Mouse (Mus musculus) heart, postnatal 0 days (tissue): ENCODE results near the gene P4ha3. TPM values are rescaled to one million over a fixed set of nuclear protein-coding genes. Genes with fewer than 3 reads are reported as not detected.

ENCODE experiments used
- ATAC-seq: fragments of 200-750 bp; cut with Nextera tagmentation; 2 replicates; pipeline ENCODE4 v1.8.0; 2017; ENCODE audit warnings: low read depth, moderate number of reproducible peaks, moderate library complexity; ENCODE audit not compliant: insufficient read depth
- DNase-seq: peaks from one replicate; pipeline ENCODE4 v3.0.0-alpha.2; 2016; ENCODE audit warnings: low spot score
- H3K27ac ChIP-seq: fragments of 300-500 bp; sonication (generic); 2 replicates; pipeline ENCODE4 v1.5.1; 2014; ENCODE audit warnings: low read depth, mild to moderate bottlenecking
- H3K27me3 ChIP-seq: fragments of 300-500 bp; sonication (generic); 2 replicates; pipeline ENCODE4 v1.6.1; 2014; ENCODE audit warnings: low read length, mixed read lengths; ENCODE audit not compliant: control insufficient read depth, insufficient read depth
- H3K36me3 ChIP-seq: fragments of 300-500 bp; sonication (generic); replicated peaks from 2 replicates; pipeline ENCODE4 v1.6.1; 2014; ENCODE audit warnings: low read length, mixed read lengths; ENCODE audit not compliant: control insufficient read depth, insufficient read depth
- H3K4me1 ChIP-seq: fragments of 300-500 bp; sonication (generic); 2 replicates; pipeline ENCODE4 v1.6.1; 2014; ENCODE audit warnings: antibody characterized with exemption; ENCODE audit not compliant: control insufficient read depth, insufficient read depth
- H3K4me2 ChIP-seq: fragments of 300-500 bp; sonication (generic); 2 replicates; pipeline ENCODE4 v1.6.1; 2014; ENCODE audit warnings: low read depth, mild to moderate bottlenecking, low read length, moderate library complexity
- H3K4me3 ChIP-seq: fragments of 300-500 bp; sonication (generic); 2 replicates; pipeline ENCODE4 v1.5.1; 2014; ENCODE audit warnings: low read depth, low read length
- H3K9ac ChIP-seq: fragments of 300-500 bp; sonication (generic); replicated peaks from 2 replicates; pipeline ENCODE4 v1.6.1; 2014; ENCODE audit warnings: low read depth, low read length, mixed read lengths
- H3K9me3 ChIP-seq: fragments of 300-500 bp; sonication (generic); replicated peaks from 2 replicates; pipeline ENCODE4 v1.6.1; 2016; ENCODE audit warnings: low read length; ENCODE audit not compliant: control insufficient read depth
- CTCF ChIP-seq: IDR thresholded peaks from 2 replicates; pipeline ENCODE4 v1.5.1; 2016; ENCODE audit warnings: antibody characterized with exemption, control low read depth, low read depth
- EP300 ChIP-seq: IDR thresholded peaks from 2 replicates; pipeline ENCODE4 v1.6.1; 2016; ENCODE audit warnings: antibody characterized with exemption, low read depth
- WGBS: fragments of 180-500 bp; shearing (Covaris S2); extraction: QIAGEN DNeasy Blood & Tissue Kit; methylation state at CpG from one replicate; pipeline ENCODE4 v1.1.7; 2014; 5-methylcytosine and 5-hydroxymethylcytosine counted together
- polyA plus RNA-seq: library from polyadenylated mRNA; unstranded; fragments of >200 nt; fragmentation: Nextera tagmentation; extraction: Ambion mirVana; gene quantifications from 2 replicates; pipeline ENCODE4 v1.2.1, GENCODE M21; 2015
- total RNA-seq: library from RNA; depleted of rRNA; stranded (reverse); fragments of >200 nt; gene quantifications from 2 replicates; pipeline ENCODE4 v1.2.3, GENCODE M21; 2014; ENCODE audit warnings: low replicate concordance; rRNA removed

The P4ha3 gene
- total and polyA plus RNA-seq, 2 experiments from 2014 or later, result 1.8 to 5.5 TPM

DNA sequence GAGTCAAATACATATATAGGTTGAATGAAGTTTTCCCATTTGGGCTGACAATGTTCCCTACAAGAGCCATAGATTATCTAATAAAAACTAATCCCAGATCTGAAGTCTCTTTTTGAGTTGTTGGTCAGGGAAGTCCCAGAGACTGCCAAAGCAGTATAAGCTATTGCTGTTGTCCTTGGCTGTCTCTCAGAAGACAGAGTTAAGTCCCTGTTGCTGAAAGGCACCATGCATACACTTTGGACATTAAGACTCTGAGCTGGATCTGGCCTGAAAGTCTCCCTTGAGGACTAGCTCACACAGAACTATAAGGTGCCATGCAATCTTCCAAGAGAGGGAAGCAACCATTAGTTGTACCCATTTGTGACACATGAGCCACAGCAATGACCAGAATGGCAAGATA, 72.5 kb downstream of the P4ha3 start:
- H3K9me3 ChIP-seq, result no peaks in the 10 kb centered on the region
- no peak overlapping the region for H3K9ac ChIP-seq
- DNase-seq (no peak), ATAC-seq (no peak)
- H3K27ac ChIP-seq, result no peak overlapping the region
- peaks cover 23% of the 10 kb centered on the region for H3K4me1 ChIP-seq
- TF ChIP-seq EP300, result no peak
- TF ChIP-seq CTCF, result no peak
- no peaks in the 10 kb centered on the region for H3K27me3 ChIP-seq
- H3K4me2 ChIP-seq, result no peak overlapping the region
- no peak overlapping the region for H3K4me3 ChIP-seq
- peaks cover 4% of the 10 kb centered on the region; the same call in 1 of the 2 replicates for H3K36me3 ChIP-seq

DNA sequence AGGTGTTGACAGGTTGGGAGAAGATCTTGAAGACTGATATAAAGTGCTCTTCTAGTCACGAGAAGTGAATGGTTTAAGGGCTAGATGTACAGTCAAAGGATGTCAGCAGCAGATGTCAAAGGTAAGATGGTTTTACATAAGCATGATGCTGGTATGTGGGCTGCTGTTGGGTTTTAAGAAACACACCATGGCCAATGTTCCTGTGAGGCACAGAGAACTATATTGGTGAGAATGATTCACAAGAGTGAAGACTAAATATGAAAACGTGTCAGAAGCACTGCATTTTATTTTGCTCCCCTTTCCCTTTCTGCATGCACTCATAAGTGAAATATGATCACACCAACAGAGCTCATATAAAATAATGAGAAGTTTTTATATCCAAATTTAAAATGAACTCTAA, 77.8 kb downstream of the P4ha3 start:
- H3K4me2 ChIP-seq, result no peak overlapping the region
- DNase-seq, result no peak
- H3K4me3 ChIP-seq, result no peak overlapping the region
- H3K4me1 ChIP-seq, result peaks cover 17% of the 10 kb centered on the region
- no peaks in the 10 kb centered on the region for H3K27me3 ChIP-seq
- H3K36me3 ChIP-seq, result 0 out of 2 replicates have a peak, but pooled peaks cover 3% of the 10 kb centered on the region
- WGBS, result 74% methylated on average over 2 of the region's 2 CpGs
- no peak overlapping the region for H3K9ac ChIP-seq
- TF ChIP-seq EP300 (no peak), CTCF (no peak)
- no peaks in the 10 kb centered on the region for H3K9me3 ChIP-seq
- no peak for ATAC-seq
- H3K27ac ChIP-seq, result no peak overlapping the region

DNA sequence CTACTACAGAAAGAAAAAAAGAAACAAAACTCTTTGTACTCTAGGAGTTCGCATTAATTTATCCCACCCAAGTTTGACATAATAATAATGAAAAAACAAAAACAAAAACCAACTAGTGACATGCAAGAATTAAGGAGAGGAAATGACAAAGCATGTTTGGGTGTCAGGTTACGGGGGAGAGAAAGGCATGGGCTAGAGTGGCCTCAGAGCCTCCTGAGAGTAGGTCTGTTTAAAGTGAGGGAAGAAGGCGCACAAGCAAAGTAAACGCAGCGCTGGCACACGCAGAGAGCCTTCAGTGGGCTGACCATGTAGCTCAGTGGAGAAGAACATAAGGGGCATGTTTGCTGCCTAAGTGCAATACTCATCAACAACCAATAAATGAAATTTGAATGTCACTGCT, 79.6 kb downstream of the P4ha3 start:
- H3K4me1 ChIP-seq, result peaks cover 22% of the 10 kb centered on the region
- ATAC-seq, result peak; percentile 33; the same call in 1 of the 2 replicates
- no peaks in the 10 kb centered on the region for H3K27me3 ChIP-seq
- DNase-seq, result no peak
- TF ChIP-seq EP300, result no peak
- no peak for TF ChIP-seq CTCF
- 0 out of 2 replicates have a peak, but pooled peaks cover 3% of the 10 kb centered on the region for H3K36me3 ChIP-seq
- H3K27ac ChIP-seq, result peak overlapping the region; percentile 12; the same call in 1 of the 2 replicates
- 44% methylated on average over 6 of the region's 6 CpGs for WGBS
- no peak overlapping the region for H3K4me3 ChIP-seq
- H3K9me3 ChIP-seq, result no peaks in the 10 kb centered on the region
- H3K9ac ChIP-seq, result no peak overlapping the region
- H3K4me2 ChIP-seq, result no peak overlapping the region

Other genes starting within 250 kb of the P4ha3 start
- gene Pold3, start 164.0 kb upstream of the P4ha3 start, total RNA-seq, result 6.6 and 21.0 TPM in 2 replicates
- gene Pold3, start 164.0 kb upstream of the P4ha3 start, polyA plus RNA-seq, result 14.6 and 15.2 TPM in 2 replicates
- gene Lipt2, start 126.2 kb upstream of the P4ha3 start, total RNA-seq, result 13.3 and 28.7 TPM in 2 replicates
- 10.4 and 10.7 TPM in 2 replicates for gene Lipt2, start 126.2 kb upstream of the P4ha3 start, polyA plus RNA-seq
- 0.99 and 33.0 TPM in 2 replicates for gene Kcne3, start 109.0 kb upstream of the P4ha3 start, total RNA-seq
- gene Kcne3, start 109.0 kb upstream of the P4ha3 start, polyA plus RNA-seq, result 3.3 and 4.2 TPM in 2 replicates
- gene Pgm2l1, start 58.1 kb upstream of the P4ha3 start, total RNA-seq, result 2.6 and 3.5 TPM in 2 replicates
- gene Pgm2l1, start 58.1 kb upstream of the P4ha3 start, polyA plus RNA-seq, result 0.56 and 0.89 TPM in 2 replicates
- 6.3 and 29.8 TPM in 2 replicates for gene C2cd3, start 86.7 kb downstream of the P4ha3 start, total RNA-seq
- gene C2cd3, start 86.7 kb downstream of the P4ha3 start, polyA plus RNA-seq, result 5.5 and 6.0 TPM in 2 replicates
- 80.3 and 90.4 TPM in 2 replicates for gene Ppme1, start 86.8 kb downstream of the P4ha3 start, total RNA-seq
- gene Ppme1, start 86.8 kb downstream of the P4ha3 start, polyA plus RNA-seq, result 44.6 and 48.7 TPM in 2 replicates
- 0.12 and 15.6 TPM in 2 replicates for gene Ucp3, start 187.5 kb downstream of the P4ha3 start, total RNA-seq
- gene Ucp3, start 187.5 kb downstream of the P4ha3 start, polyA plus RNA-seq, result 17.6 and 23.3 TPM in 2 replicates
- gene Ucp2, start 207.8 kb downstream of the P4ha3 start, total RNA-seq, result 71.4 and 234 TPM in 2 replicates
- gene Ucp2, start 207.8 kb downstream of the P4ha3 start, polyA plus RNA-seq, result 339 and 342 TPM in 2 replicates
- gene Dnajb13, start 229.4 kb downstream of the P4ha3 start, total RNA-seq, result not detected in 2 replicates
- 0.07 and 0.52 TPM in 2 replicates for gene Dnajb13, start 229.4 kb downstream of the P4ha3 start, polyA plus RNA-seq